Mouse (Mus musculus) kidney, embryonic 14.5 days (tissue): ENCODE data around the gene Wnk4. TPM values are rescaled to one million over a fixed set of nuclear protein-coding genes. Genes with fewer than 3 reads are reported as not detected.
A peak's percentile ranks its signal among the peaks of the same experiment; 100 is the strongest.

Experiments
- ATAC-seq: fragments of 200-750 bp; cut with Nextera tagmentation; 2 replicates; pipeline ENCODE4 v1.8.0; 2017; ENCODE audit warnings: moderate number of reproducible peaks, mild to moderate bottlenecking, moderate TSS enrichment, moderate library complexity; ENCODE audit not compliant: low FRiP score, low TSS enrichment
- H3K27ac ChIP-seq: fragments of 300-500 bp; sonication (generic); 2 replicates; pipeline ENCODE4 v1.5.1; 2014; ENCODE audit warnings: low read depth, mild to moderate bottlenecking, low read length, moderate library complexity, mixed read lengths
- H3K27me3 ChIP-seq: fragments of 300-500 bp; sonication (generic); 2 replicates; pipeline ENCODE4 v1.6.1; 2014; ENCODE audit warnings: mild to moderate bottlenecking, low read length; ENCODE audit not compliant: control insufficient read depth, insufficient read depth
- H3K36me3 ChIP-seq: fragments of 300-500 bp; sonication (generic); 2 replicates; pipeline ENCODE4 v1.6.1; 2014; ENCODE audit warnings: low read length, mixed read lengths; ENCODE audit not compliant: control insufficient read depth, insufficient read depth
- H3K4me1 ChIP-seq: fragments of 300-500 bp; sonication (generic); 2 replicates; pipeline ENCODE4 v1.6.1; 2014; ENCODE audit warnings: low read length, mixed read lengths; ENCODE audit not compliant: control insufficient read depth, insufficient read depth
- H3K4me2 ChIP-seq: fragments of 300-500 bp; sonication (generic); replicated peaks from 2 replicates; pipeline ENCODE4 v1.6.1; 2014; ENCODE audit warnings: low read depth, mild to moderate bottlenecking, low read length
- H3K4me3 ChIP-seq: fragments of 300-500 bp; sonication (generic); 2 replicates; pipeline ENCODE4 v1.5.1; 2014; ENCODE audit warnings: mild to moderate bottlenecking, low read length
- H3K9ac ChIP-seq: fragments of 300-500 bp; sonication (generic); 2 replicates; pipeline ENCODE4 v1.6.1; 2014; ENCODE audit warnings: low read depth, mild to moderate bottlenecking, low read length, moderate library complexity
- H3K9me3 ChIP-seq: fragments of 300-500 bp; sonication (generic); 2 replicates; pipeline ENCODE4 v1.6.1; 2016; ENCODE audit warnings: low read length; ENCODE audit not compliant: control insufficient read depth
- WGBS: fragments of 180-500 bp; shearing (Covaris S2); extraction: QIAGEN DNeasy Blood & Tissue Kit; methylation state at CpG from one replicate; pipeline ENCODE4 v1.1.7; 2014; 5-methylcytosine and 5-hydroxymethylcytosine counted together
- polyA plus RNA-seq: library from polyadenylated mRNA; unstranded; fragments of >200 nt; fragmentation: Nextera tagmentation; extraction: Ambion mirVana; gene quantifications from 2 replicates; pipeline ENCODE4 v1.2.1, GENCODE M21; 2014

Wnk4 gene
- 18.9 and 28.1 TPM in 2 replicates for polyA plus RNA-seq

- Histone ChIP-seq H3K4me2 (peak within 1 kb of the TSS; percentile 75), H3K4me3 (peak within 1 kb of the TSS; percentile 50), H3K4me1 (peaks cover 47% of the 10 kb centered on the region), H3K36me3 (peaks cover 13% of the 10 kb centered on the region; the same call in 1 of the 2 replicates), H3K27me3 (peaks cover 9% of the 10 kb centered on the region; the same call in 1 of the 2 replicates), H3K9ac (peak within 1 kb of the TSS; percentile 61), H3K27ac (peak within 1 kb of the TSS; percentile 96), H3K9me3 (no peaks in the 10 kb centered on the region)
- WGBS, result under 1% methylated on average over 36 of the region's 43 CpGs
- peak; percentile 85 for ATAC-seq
Observed at GRCm38 (mm10) chr11:101259948-101260825, at the start of gene Wnk4. Wnk4 (plus strand) TSS chr11:101260567.

- 33% methylated on average over 3 of the region's 3 CpGs for WGBS
- peaks cover 70% of the 10 kb centered on the region for H3K36me3 ChIP-seq
- H3K4me2 ChIP-seq, result no peak overlapping the region
- no peaks in the 10 kb centered on the region for H3K27me3 ChIP-seq
- no peak overlapping the region for H3K9ac ChIP-seq
- no peaks in the 10 kb centered on the region for H3K9me3 ChIP-seq
- ATAC-seq, result peak; percentile 77; the same call in 1 of the 2 replicates
- H3K27ac ChIP-seq, result 0 out of 2 replicates have a peak overlapping the region, but pooled peaks have one; percentile 47
- no peaks in the 10 kb centered on the region for H3K4me1 ChIP-seq
- H3K4me3 ChIP-seq, result no peak overlapping the region
Observed at GRCm38 (mm10) chr11:101211970-101212369, 48.4 kb upstream of the Wnk4 start.

- Histone ChIP-seq H3K36me3 (peaks cover 37% of the 10 kb centered on the region), H3K9me3 (no peaks in the 10 kb centered on the region), H3K9ac (no peak overlapping the region), H3K27ac (no peak overlapping the region), H3K4me2 (no peak overlapping the region), H3K4me1 (peaks cover 15% of the 10 kb centered on the region), H3K27me3 (no peaks in the 10 kb centered on the region), H3K4me3 (no peak overlapping the region)
- ATAC-seq, result no peak
- WGBS, result 88% methylated on average over 5 of the region's 5 CpGs
Observed at GRCm38 (mm10) chr11:101216936-101217335, 43.4 kb upstream of the Wnk4 start.

- Histone ChIP-seq H3K4me2 (no peak overlapping the region; the same call in 1 of the 2 replicates), H3K27me3 (no peaks in the 10 kb centered on the region), H3K36me3 (peaks cover 32% of the 10 kb centered on the region), H3K9ac (no peak overlapping the region), H3K4me1 (peaks cover 15% of the 10 kb centered on the region), H3K4me3 (no peak overlapping the region), H3K9me3 (no peaks in the 10 kb centered on the region), H3K27ac (peak overlapping the region; percentile 18; the same call in 1 of the 2 replicates)
- 49% methylated on average over 10 of the region's 10 CpGs for WGBS
- no peak for ATAC-seq
Observed at GRCm38 (mm10) chr11:101218436-101219055, 41.8 kb upstream of the Wnk4 start.

GRCm38 (mm10) chr11:101220853-101221252 lies 39.5 kb upstream of the Wnk4 start:
- Histone ChIP-seq H3K4me1 (peaks cover 20% of the 10 kb centered on the region), H3K4me2 (peak overlapping the region; percentile 3), H3K9ac (no peak overlapping the region), H3K27ac (peak overlapping the region; percentile 87), H3K27me3 (no peaks in the 10 kb centered on the region), H3K9me3 (no peaks in the 10 kb centered on the region), H3K36me3 (peaks cover 13% of the 10 kb centered on the region; the same call in 1 of the 2 replicates), H3K4me3 (no peak overlapping the region)
- no peak for ATAC-seq
- WGBS, result 9% methylated on average over 2 of the region's 2 CpGs

- no peaks in the 10 kb centered on the region for H3K27me3 ChIP-seq
- H3K4me1 ChIP-seq, result peaks cover 20% of the 10 kb centered on the region
- no peak overlapping the region for H3K4me3 ChIP-seq
- H3K9ac ChIP-seq, result no peak overlapping the region
- H3K36me3 ChIP-seq, result peaks cover 7% of the 10 kb centered on the region; the same call in 1 of the 2 replicates
- no peaks in the 10 kb centered on the region for H3K9me3 ChIP-seq
- WGBS, result 51% methylated on average over 8 of the region's 8 CpGs
- peak overlapping the region; percentile 87 for H3K27ac ChIP-seq
- peak overlapping the region; percentile 3 for H3K4me2 ChIP-seq
- peak; percentile 73; the same call in 1 of the 2 replicates for ATAC-seq
Observed at GRCm38 (mm10) chr11:101221306-101221986, 38.9 kb upstream of the Wnk4 start.

GRCm38 (mm10) chr11:101224337-101224736 lies 36.0 kb upstream of the Wnk4 start:
- no peaks in the 10 kb centered on the region for H3K27me3 ChIP-seq
- 86% methylated on average over 3 of the region's 3 CpGs for WGBS
- H3K4me3 ChIP-seq, result no peak overlapping the region

GRCm38 (mm10) chr11:101225331-101226064 lies 34.9 kb upstream of the Wnk4 start:
- Histone ChIP-seq H3K9ac (peak overlapping the region; percentile 82), H3K27me3 (no peaks in the 10 kb centered on the region), H3K27ac (peak overlapping the region; percentile 86), H3K4me3 (peak overlapping the region; percentile 86), H3K4me2 (peak overlapping the region; percentile 84), H3K4me1 (peaks cover 27% of the 10 kb centered on the region), H3K9me3 (no peaks in the 10 kb centered on the region), H3K36me3 (no peaks in the 10 kb centered on the region)
- no peak for ATAC-seq
- 20% methylated on average over 25 of the region's 25 CpGs for WGBS

More at GRCm38 (mm10) chr11:101224337-101224736, 36.0 kb upstream of the Wnk4 start:
- no peak overlapping the region for H3K27ac ChIP-seq
- no peaks in the 10 kb centered on the region for H3K36me3 ChIP-seq
- no peak overlapping the region for H3K4me2 ChIP-seq
- no peaks in the 10 kb centered on the region for H3K9me3 ChIP-seq
- peaks cover 18% of the 10 kb centered on the region for H3K4me1 ChIP-seq
- ATAC-seq, result no peak
- H3K9ac ChIP-seq, result no peak overlapping the region
